Mouse (Mus musculus): ENCODE results near the gene Tm4sf4. TPM values are rescaled to one million over a fixed set of nuclear protein-coding genes. Genes with fewer than 3 reads are reported as not detected.

Tm4sf4 gene
- polyA plus RNA-seq, 1 experiment from 2014 or later: 0.70 TPM

DNA sequence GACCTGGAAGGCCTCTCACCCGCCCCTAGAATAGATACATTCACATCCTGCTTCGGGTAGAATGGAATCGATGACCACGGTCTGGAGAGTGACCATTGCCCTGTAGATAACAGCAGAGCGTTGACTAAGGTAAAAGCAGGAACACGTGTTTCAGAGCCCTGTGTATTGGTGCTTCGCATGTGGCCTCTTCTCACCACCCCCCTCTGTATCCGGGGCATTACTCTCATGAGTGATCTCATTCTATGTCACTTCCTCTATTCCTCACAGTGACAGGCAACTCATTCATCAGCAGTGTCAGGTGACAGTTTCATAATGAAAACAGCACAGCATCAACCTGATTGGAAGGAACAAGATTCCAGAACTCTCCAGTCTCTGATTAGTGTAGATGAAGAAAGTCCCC, 10.2 kb downstream of the Tm4sf4 start:
- Histone ChIP-seq H3K4me3 (no peak overlapping the region), H3K4me1 (peaks cover 24% of the 10 kb centered on the region), H3K9ac (no peak overlapping the region), H3K4me2 (no peak overlapping the region), H3K9me3 (no peaks in the 10 kb centered on the region), H3K27me3 (replicated peaks) (no peaks in the 10 kb centered on the region), H3K36me3 (no peaks in the 10 kb centered on the region), H3K27ac (replicated peaks) (no peak overlapping the region)
- no peak for ATAC-seq (ENCODE audit: extremely low read depth, insufficient number of reproducible peaks, low FRiP score, low TSS enrichment)
- 53% methylated on average over 8 of the region's 8 CpGs for WGBS

DNA sequence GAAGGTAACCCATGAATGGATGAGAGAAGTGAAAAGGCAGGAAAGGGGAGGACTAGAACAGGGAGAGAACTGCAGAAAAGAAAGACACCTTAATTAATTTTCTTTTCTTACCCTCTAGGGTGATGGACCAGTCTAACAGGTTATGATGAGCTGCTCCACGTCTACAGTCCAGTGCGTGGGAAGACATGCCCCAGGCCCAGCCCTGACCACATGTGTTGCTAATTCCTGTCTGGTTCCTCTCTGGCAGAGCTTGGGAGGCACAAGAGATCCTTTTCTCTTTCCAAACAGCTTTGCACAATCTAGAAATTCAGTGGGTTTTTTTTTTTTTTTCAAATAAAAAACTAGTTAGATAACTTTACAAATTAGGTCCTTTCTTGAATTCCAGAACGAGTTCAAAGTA, 15.8 kb downstream of the Tm4sf4 start:
- Histone ChIP-seq H3K27ac (replicated peaks) (no peak overlapping the region), H3K4me1 (peaks cover 20% of the 10 kb centered on the region), H3K36me3 (no peaks in the 10 kb centered on the region), H3K4me2 (no peak overlapping the region), H3K27me3 (replicated peaks) (no peaks in the 10 kb centered on the region), H3K9me3 (no peaks in the 10 kb centered on the region), H3K4me3 (no peak overlapping the region), H3K9ac (no peak overlapping the region)
- no peak for ATAC-seq (ENCODE audit: extremely low read depth, insufficient number of reproducible peaks, low FRiP score, low TSS enrichment)
- WGBS: 60% methylated on average over 3 of the region's 3 CpGs

DNA sequence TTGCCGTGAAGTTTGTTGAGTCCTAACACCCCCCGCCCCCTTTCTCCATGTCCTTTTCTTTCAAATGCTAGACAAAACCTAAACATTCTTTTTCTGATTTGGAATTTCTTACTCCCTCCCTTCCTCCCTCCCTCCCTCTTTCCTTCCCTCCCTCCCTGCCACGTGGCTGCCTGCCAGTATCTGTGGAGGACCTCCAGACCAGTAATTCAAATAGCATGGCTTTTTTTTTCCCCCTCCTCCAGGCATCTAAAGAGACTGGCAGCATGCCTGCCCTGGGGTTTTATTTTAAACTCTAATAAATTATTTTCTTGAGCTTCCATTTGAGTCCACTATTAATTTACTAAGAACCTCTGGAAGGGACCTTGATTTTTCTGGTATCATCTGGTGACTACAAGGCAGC, 20.6 kb downstream of the Tm4sf4 start:
- peaks cover 32% of the 10 kb centered on the region for H3K4me1 ChIP-seq
- no peak overlapping the region for H3K4me2 ChIP-seq
- H3K4me3 ChIP-seq: no peak overlapping the region
- no peak overlapping the region for H3K9ac ChIP-seq
- WGBS: 27% methylated on average over 3 of the region's 3 CpGs
- no peaks in the 10 kb centered on the region for H3K36me3 ChIP-seq
- no peaks in the 10 kb centered on the region for H3K27me3 ChIP-seq (replicated peaks)
- H3K27ac ChIP-seq (replicated peaks): peak overlapping the region; percentile 73
- no peaks in the 10 kb centered on the region for H3K9me3 ChIP-seq
- no peak; the same call in 1 of the 2 replicates for ATAC-seq (ENCODE audit: extremely low read depth, insufficient number of reproducible peaks, low FRiP score, low TSS enrichment)

- peaks cover 32% of the 10 kb centered on the region for H3K4me1 ChIP-seq
- H3K36me3 ChIP-seq: no peaks in the 10 kb centered on the region
- no peaks in the 10 kb centered on the region for H3K27me3 ChIP-seq (replicated peaks)
- H3K9me3 ChIP-seq: no peaks in the 10 kb centered on the region
- H3K4me3 ChIP-seq: no peak overlapping the region
- H3K27ac ChIP-seq (replicated peaks): no peak overlapping the region
- WGBS: 9% methylated on average over 1 of the region's 1 CpGs
- H3K9ac ChIP-seq: no peak overlapping the region
- ATAC-seq (ENCODE audit: extremely low read depth, insufficient number of reproducible peaks, low FRiP score, low TSS enrichment): no peak
- H3K4me2 ChIP-seq: no peak overlapping the region
These were observed 22.8 kb downstream of the Tm4sf4 start for GRCm38 (mm10) chr3:57447889-57448288.

- no peak overlapping the region for H3K4me3 ChIP-seq
- no peaks in the 10 kb centered on the region for H3K27me3 ChIP-seq (replicated peaks)
- no peak for ATAC-seq (ENCODE audit: extremely low read depth, insufficient number of reproducible peaks, low FRiP score, low TSS enrichment)
- H3K4me1 ChIP-seq: peaks cover 32% of the 10 kb centered on the region
- no peaks in the 10 kb centered on the region for H3K9me3 ChIP-seq
- H3K36me3 ChIP-seq: no peaks in the 10 kb centered on the region
- WGBS: 25% methylated on average over 5 of the region's 5 CpGs
- H3K27ac ChIP-seq (replicated peaks): no peak overlapping the region
- H3K9ac ChIP-seq: no peak overlapping the region
- no peak overlapping the region for H3K4me2 ChIP-seq
These were observed 23.3 kb downstream of the Tm4sf4 start for GRCm38 (mm10) chr3:57448445-57448844.

- Histone ChIP-seq H3K9me3 (no peaks in the 10 kb centered on the region), H3K27me3 (replicated peaks) (no peaks in the 10 kb centered on the region), H3K4me3 (no peak overlapping the region), H3K4me1 (0 out of 2 replicates have a peak, but pooled peaks cover 7% of the 10 kb centered on the region), H3K27ac (replicated peaks) (no peak overlapping the region), H3K36me3 (peaks cover 68% of the 10 kb centered on the region), H3K9ac (no peak overlapping the region), H3K4me2 (no peak overlapping the region)
- ATAC-seq (ENCODE audit: extremely low read depth, insufficient number of reproducible peaks, low FRiP score, low TSS enrichment): no peak
- 50% methylated on average over 11 of the region's 11 CpGs for WGBS
These were observed 33.5 kb downstream of the Tm4sf4 start for GRCm38 (mm10) chr3:57458652-57459051.

DNA sequence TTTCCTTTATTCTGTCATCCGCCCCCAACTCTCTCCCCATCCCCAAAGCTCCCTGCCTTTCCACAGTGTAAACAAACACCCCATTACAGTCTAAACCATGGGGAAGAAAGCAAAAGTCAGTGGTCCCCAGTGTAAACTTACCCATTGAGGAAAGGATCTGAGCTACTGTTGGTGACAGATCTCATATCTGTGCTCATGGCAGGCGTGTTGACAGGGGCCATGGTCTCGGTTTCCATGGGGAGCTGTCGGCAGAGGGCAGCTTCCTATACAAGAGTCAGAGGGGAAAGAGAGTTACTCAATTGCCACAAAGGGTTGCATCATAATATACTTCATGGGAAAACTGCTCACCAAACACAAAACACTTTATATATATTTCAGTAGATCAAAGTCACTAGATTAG, 38.2 kb downstream of the Tm4sf4 start:
- no peaks in the 10 kb centered on the region for H3K27me3 ChIP-seq (replicated peaks)
- peak; percentile 25; the same call in 1 of the 2 replicates for ATAC-seq (ENCODE audit: extremely low read depth, insufficient number of reproducible peaks, low FRiP score, low TSS enrichment)

DNA sequence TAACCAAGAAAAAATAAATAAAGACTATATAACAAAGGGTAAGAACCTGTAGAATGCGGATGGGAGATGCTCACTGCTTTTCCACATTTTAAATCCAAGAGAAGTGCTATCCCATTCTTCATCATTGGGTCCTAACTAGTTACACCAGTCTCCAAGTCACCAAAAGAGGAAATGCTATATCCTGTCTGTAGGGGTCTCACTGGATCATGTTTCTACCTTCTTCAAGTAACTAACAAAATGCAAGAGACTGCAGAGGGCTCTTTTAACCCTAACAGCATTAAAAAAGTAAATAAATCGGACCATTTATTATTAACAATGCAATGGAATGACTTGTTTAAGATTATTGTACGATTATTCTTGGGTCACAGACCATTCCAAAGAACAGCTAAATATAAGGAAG, 41.2 kb downstream of the Tm4sf4 start:
- no peak overlapping the region for H3K4me2 ChIP-seq
- no peak for ATAC-seq (ENCODE audit: extremely low read depth, insufficient number of reproducible peaks, low FRiP score, low TSS enrichment)
- no peak overlapping the region for H3K27ac ChIP-seq (replicated peaks)
- WGBS: 51% methylated on average over 3 of the region's 3 CpGs
- H3K9me3 ChIP-seq: no peaks in the 10 kb centered on the region
- H3K9ac ChIP-seq: no peak overlapping the region
- no peak overlapping the region for H3K4me3 ChIP-seq
- peaks cover 15% of the 10 kb centered on the region for H3K4me1 ChIP-seq
- H3K27me3 ChIP-seq (replicated peaks): no peaks in the 10 kb centered on the region
- peaks cover 23% of the 10 kb centered on the region for H3K36me3 ChIP-seq

More for the DNA sequence above, 38.2 kb downstream of the Tm4sf4 start:
- H3K9ac ChIP-seq: no peak overlapping the region
- 66% methylated on average over 4 of the region's 4 CpGs for WGBS
- H3K9me3 ChIP-seq: no peaks in the 10 kb centered on the region
- no peak overlapping the region for H3K27ac ChIP-seq (replicated peaks)
- no peak overlapping the region for H3K4me2 ChIP-seq
- H3K36me3 ChIP-seq: peaks cover 52% of the 10 kb centered on the region
- 0 out of 2 replicates have a peak, but pooled peaks cover 4% of the 10 kb centered on the region for H3K4me1 ChIP-seq
- no peak overlapping the region for H3K4me3 ChIP-seq

DNA sequence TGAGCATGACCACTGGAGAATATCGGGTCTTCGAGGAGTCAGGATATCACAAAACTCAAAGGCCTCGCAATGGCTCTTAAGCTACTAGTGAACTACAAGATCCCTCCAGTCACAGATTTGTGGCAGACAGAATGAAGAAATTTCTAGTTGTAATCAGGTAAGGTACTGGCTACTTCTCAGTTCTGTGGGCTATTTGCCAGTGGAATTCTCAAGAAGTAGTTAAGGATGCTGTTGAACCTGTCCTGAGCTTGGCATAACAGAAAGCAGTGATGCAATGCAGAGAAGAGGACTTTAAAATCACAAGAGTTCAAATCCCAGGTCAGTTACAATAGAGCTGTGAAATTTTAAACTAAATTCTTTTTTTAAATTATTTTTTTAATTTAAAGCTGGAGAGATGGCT, 44.2 kb downstream of the Tm4sf4 start:
- H3K4me2 ChIP-seq: no peak overlapping the region
- WGBS: 82% methylated on average over 3 of the region's 3 CpGs

GRCm38 (mm10) chr3:57470326-57470725, 45.2 kb downstream of the Tm4sf4 start:
- H3K36me3 ChIP-seq: peaks cover 4% of the 10 kb centered on the region; the same call in 1 of the 2 replicates
- no peaks in the 10 kb centered on the region for H3K27me3 ChIP-seq (replicated peaks)
- peak overlapping the region; percentile 66 for H3K4me2 ChIP-seq
- H3K4me1 ChIP-seq: peaks cover 37% of the 10 kb centered on the region
- no peak overlapping the region for H3K4me3 ChIP-seq
- H3K9me3 ChIP-seq: no peaks in the 10 kb centered on the region
- 28% methylated on average over 5 of the region's 5 CpGs for WGBS
- H3K27ac ChIP-seq (replicated peaks): peak overlapping the region; percentile 88
- ATAC-seq (ENCODE audit: extremely low read depth, insufficient number of reproducible peaks, low FRiP score, low TSS enrichment): no peak
- peak overlapping the region; percentile 77 for H3K9ac ChIP-seq

More for the DNA sequence above, 44.2 kb downstream of the Tm4sf4 start:
- Histone ChIP-seq H3K9me3 (no peaks in the 10 kb centered on the region), H3K4me1 (peaks cover 37% of the 10 kb centered on the region), H3K27me3 (replicated peaks) (no peaks in the 10 kb centered on the region), H3K9ac (no peak overlapping the region), H3K36me3 (peaks cover under 1% of the 10 kb centered on the region; the same call in 1 of the 2 replicates), H3K4me3 (no peak overlapping the region), H3K27ac (replicated peaks) (no peak overlapping the region)
- no peak for ATAC-seq (ENCODE audit: extremely low read depth, insufficient number of reproducible peaks, low FRiP score, low TSS enrichment)

GRCm38 (mm10) chr3:57470981-57471601, 46.0 kb downstream of the Tm4sf4 start:
- peak overlapping the region; percentile 77 for H3K9ac ChIP-seq
- 10% methylated on average over 15 of the region's 15 CpGs for WGBS

GRCm38 (mm10) chr3:57472407-57472806, 47.3 kb downstream of the Tm4sf4 start:
- Histone ChIP-seq H3K4me3 (no peak overlapping the region), H3K9ac (peak overlapping the region; percentile 55), H3K9me3 (no peaks in the 10 kb centered on the region), H3K4me2 (no peak overlapping the region), H3K4me1 (peaks cover 37% of the 10 kb centered on the region), H3K36me3 (peaks cover 20% of the 10 kb centered on the region), H3K27ac (replicated peaks) (peak overlapping the region; percentile 40), H3K27me3 (replicated peaks) (no peaks in the 10 kb centered on the region)
- 37% methylated on average over 4 of the region's 4 CpGs for WGBS
- ATAC-seq (ENCODE audit: extremely low read depth, insufficient number of reproducible peaks, low FRiP score, low TSS enrichment): no peak

More at GRCm38 (mm10) chr3:57470981-57471601, 46.0 kb downstream of the Tm4sf4 start:
- ATAC-seq (ENCODE audit: extremely low read depth, insufficient number of reproducible peaks, low FRiP score, low TSS enrichment): no peak; the same call in 1 of the 2 replicates
- H3K4me1 ChIP-seq: peaks cover 37% of the 10 kb centered on the region
- peak overlapping the region; percentile 88 for H3K27ac ChIP-seq (replicated peaks)
- no peaks in the 10 kb centered on the region for H3K27me3 ChIP-seq (replicated peaks)
- H3K4me2 ChIP-seq: peak overlapping the region; percentile 66
- H3K36me3 ChIP-seq: peaks cover 7% of the 10 kb centered on the region
- no peaks in the 10 kb centered on the region for H3K9me3 ChIP-seq
- peak overlapping the region; percentile 38 for H3K4me3 ChIP-seq
